Mouse (Mus musculus): ENCODE results near the gene Slc12a3.

The Slc12a3 gene

GRCm38 (mm10) chr8:94326016-94326415 is 3.0 kb upstream of the Slc12a3 start:
- in situ Hi-C loops (cut with MboI; ENCODE audit: low sequenced_read_pairs) = loop anchor here (5.0 kb wide), 1 partner anchor 166 kb away; no protein-coding TSS in a partner anchor

GRCm38 (mm10) chr8:94330733-94331132 is 1.7 kb downstream of the Slc12a3 start:
- in situ Hi-C loops (cut with MboI; ENCODE audit: low sequenced_read_pairs) = loop anchor here (5.0 kb wide), 1 partner anchor 72 kb away; no protein-coding TSS in a partner anchor

- in situ Hi-C loops (cut with MboI; ENCODE audit: low sequenced_read_pairs) = loop anchor here (5.0 kb wide), 1 partner anchor 69 kb away; no protein-coding TSS in a partner anchor
Observed at GRCm38 (mm10) chr8:94333345-94333744, 4.3 kb downstream of the Slc12a3 start.

- in situ Hi-C loops (cut with MboI; ENCODE audit: low sequenced_read_pairs) = no loop called here
Observed at GRCm38 (mm10) chr8:94337559-94337958, 8.6 kb downstream of the Slc12a3 start.

GRCm38 (mm10) chr8:94340796-94341195 is 11.8 kb downstream of the Slc12a3 start:
- in situ Hi-C loops (cut with MboI; ENCODE audit: low sequenced_read_pairs) = no loop called here

- in situ Hi-C loops (cut with MboI; ENCODE audit: low sequenced_read_pairs) = no loop called here
Observed at GRCm38 (mm10) chr8:94342691-94343090, 13.7 kb downstream of the Slc12a3 start.

GRCm38 (mm10) chr8:94343290-94343689 is 14.3 kb downstream of the Slc12a3 start:
- in situ Hi-C loops (cut with MboI; ENCODE audit: low sequenced_read_pairs) = no loop called here

GRCm38 (mm10) chr8:94343778-94344320 is 14.8 kb downstream of the Slc12a3 start:
- in situ Hi-C loops (cut with MboI; ENCODE audit: low sequenced_read_pairs) = no loop called here

- in situ Hi-C loops (cut with MboI; ENCODE audit: low sequenced_read_pairs) = no loop called here
Observed at GRCm38 (mm10) chr8:94345657-94346056, 16.7 kb downstream of the Slc12a3 start.

GRCm38 (mm10) chr8:94346264-94346663 is 17.3 kb downstream of the Slc12a3 start:
- in situ Hi-C loops (cut with MboI; ENCODE audit: low sequenced_read_pairs) = no loop called here

GRCm38 (mm10) chr8:94348425-94348824 is 19.4 kb downstream of the Slc12a3 start:
- in situ Hi-C loops (cut with MboI; ENCODE audit: low sequenced_read_pairs) = no loop called here

GRCm38 (mm10) chr8:94354069-94354531 is 25.1 kb downstream of the Slc12a3 start:
- in situ Hi-C loops (cut with MboI; ENCODE audit: low sequenced_read_pairs) = no loop called here

GRCm38 (mm10) chr8:94354571-94354970 is 25.6 kb downstream of the Slc12a3 start:
- in situ Hi-C loops (cut with MboI; ENCODE audit: low sequenced_read_pairs) = no loop called here

- in situ Hi-C loops (cut with MboI; ENCODE audit: low sequenced_read_pairs) = no loop called here
Observed at GRCm38 (mm10) chr8:94357220-94357619, 28.2 kb downstream of the Slc12a3 start.

- in situ Hi-C loops (cut with MboI; ENCODE audit: low sequenced_read_pairs) = no loop called here
Observed at GRCm38 (mm10) chr8:94358541-94358940, 29.5 kb downstream of the Slc12a3 start.

GRCm38 (mm10) chr8:94361774-94362431 is 32.9 kb downstream of the Slc12a3 start:
- in situ Hi-C loops (cut with MboI; ENCODE audit: low sequenced_read_pairs) = no loop called here

GRCm38 (mm10) chr8:94362607-94363239 is 33.7 kb downstream of the Slc12a3 start:
- in situ Hi-C loops (cut with MboI; ENCODE audit: low sequenced_read_pairs) = no loop called here

GRCm38 (mm10) chr8:94363288-94363688 is 34.3 kb downstream of the Slc12a3 start:
- in situ Hi-C loops (cut with MboI; ENCODE audit: low sequenced_read_pairs) = no loop called here

GRCm38 (mm10) chr8:94363906-94364305 is 34.9 kb downstream of the Slc12a3 start:
- in situ Hi-C loops (cut with MboI; ENCODE audit: low sequenced_read_pairs) = no loop called here

GRCm38 (mm10) chr8:94364686-94365312 is 35.8 kb downstream of the Slc12a3 start:
- in situ Hi-C loops (cut with MboI; ENCODE audit: low sequenced_read_pairs) = no loop called here

- in situ Hi-C loops (cut with MboI; ENCODE audit: low sequenced_read_pairs) = no loop called here
Observed at GRCm38 (mm10) chr8:94365410-94365981, 36.5 kb downstream of the Slc12a3 start.

Measured in CH12F3 (cell line).